Mouse (Mus musculus) CD4-positive helper T cell, adult 2 months (primary cell): ENCODE measurements around the gene Spred1.
A peak's percentile ranks its signal among the peaks of the same experiment; 100 is the strongest.
"Not testable (repeated sequence)": the region's sequence is repeated elsewhere in the genome, so short reads cannot be mapped to it uniquely, and the experiment has no call there.

ENCODE experiments used
- DNase-seq: peaks from one replicate; pipeline ENCODE4 v3.0.0-alpha.2; 2012; ENCODE audit warnings: low read depth, missing footprints, low spot score

Gene Spred1

DNA sequence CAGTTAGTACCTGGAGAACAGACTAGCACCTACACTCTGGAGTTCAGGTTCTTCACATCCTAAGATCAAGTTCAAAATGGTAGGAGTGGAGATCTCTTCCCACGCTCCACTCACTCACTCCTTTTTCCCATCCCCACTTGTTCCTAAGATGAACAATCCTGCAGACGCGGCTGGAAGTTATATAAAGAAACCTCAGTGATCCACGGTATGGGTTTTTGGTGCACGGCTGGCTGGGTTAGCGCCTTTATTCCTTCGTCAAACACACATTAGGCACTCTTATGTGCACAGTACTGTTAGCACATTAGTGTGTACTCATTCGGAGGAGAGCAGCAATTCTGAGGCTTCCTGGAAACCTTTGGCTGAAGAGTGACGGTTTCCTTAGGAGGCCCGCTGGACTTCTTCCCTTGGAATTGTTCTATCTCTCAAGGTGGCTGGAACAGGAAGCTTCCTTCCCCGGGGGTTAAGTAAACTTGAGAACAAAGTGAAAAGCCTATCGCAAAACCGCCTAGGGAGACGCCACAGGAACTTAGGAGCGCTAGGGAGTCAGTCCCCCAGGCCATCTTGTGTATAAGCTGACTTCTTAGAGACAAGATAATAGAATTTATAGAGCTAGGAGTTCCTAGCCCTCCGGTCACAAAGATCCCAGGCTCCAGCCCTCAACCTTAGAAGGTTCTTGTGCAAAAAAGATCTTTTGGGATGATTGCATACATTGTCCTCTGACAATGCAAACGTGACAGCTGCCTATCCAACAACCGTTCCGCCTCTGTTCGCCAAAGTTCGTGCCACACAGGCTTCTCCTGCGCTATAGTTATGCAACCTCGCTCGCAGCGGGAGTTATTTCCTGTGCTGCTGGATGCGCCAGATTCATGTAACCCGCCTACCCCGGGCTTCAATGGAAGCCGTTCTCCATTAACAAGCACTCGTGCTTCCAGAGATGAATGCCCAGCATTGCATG, 1.6 kb upstream of the Spred1 start:
- no peak for DNase-seq

DNA sequence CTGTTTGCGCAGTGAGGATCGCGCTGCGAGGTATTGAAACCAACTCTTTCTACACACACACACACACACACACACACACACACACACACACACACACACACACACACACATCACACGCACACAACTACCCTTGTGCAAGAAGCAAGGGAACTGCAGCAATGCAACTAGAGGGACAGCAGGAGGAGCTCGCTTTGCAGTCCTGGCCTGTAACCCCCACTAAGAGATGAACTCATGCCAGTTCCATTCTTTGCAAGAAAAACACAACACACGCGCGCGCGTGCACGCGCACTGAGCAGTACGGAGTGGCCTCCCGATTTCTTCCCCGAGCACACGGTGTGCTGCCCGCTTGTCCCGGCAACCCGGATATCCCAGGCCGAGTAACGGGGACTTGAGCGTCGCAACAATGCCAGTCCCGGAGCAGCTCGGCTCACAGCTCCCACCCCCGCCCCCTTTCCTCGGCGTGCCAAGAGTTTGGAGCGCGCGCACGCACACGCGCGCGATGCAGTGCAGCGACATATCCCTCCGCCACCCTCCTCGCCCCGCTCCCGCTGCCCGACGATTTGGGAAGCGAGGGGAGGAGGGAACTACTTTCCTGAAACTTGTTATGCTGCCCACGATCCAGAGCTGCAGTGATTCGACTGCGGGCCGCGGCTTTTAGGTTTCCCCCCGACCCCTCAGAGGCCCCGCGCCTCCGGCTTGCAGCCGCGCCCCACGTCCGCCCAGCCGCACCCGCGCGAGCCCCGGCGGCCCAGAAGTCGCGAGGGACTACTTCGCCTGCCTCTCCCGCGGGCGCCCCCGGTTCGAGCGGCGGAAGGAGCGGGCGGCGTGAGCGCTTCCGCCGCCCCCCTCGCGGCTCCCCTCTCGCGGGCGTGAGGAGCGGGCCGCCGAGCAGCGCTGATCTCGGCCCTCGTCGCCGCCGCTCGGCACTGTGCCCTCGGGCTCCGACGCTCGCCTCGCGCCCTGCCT, 645 bp upstream of the Spred1 start:
- peak; percentile 94 for DNase-seq

DNA sequence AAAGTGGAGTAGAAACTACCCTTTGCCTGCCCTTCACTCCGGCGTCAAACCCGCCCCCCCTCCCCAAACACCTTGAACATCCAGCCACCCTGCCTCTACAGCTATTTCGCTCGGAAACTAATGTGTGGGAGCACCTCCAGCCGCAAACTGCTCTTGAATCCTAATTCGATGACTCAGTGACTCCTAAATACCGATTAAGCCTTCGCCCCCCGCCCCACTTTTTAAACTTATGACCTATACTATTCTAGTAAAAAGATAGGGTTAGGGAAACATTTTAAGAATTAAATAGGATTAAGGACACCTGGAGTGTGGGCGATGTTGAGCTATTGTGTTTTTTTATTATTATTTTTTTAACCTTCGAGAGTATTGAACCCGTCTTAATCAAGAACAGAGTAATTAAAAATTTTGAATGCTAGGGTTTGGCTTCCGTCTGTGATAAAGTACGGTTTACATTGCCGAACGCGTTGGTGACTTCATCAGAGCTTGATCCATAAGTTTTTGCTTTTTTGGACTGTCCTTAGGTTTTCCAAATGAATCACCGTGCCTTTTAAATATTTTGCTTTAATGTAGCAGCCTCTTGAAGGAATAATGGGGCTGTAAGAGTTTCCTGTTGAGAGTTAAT, 921 bp downstream of the Spred1 start:
- no peak for DNase-seq

DNA sequence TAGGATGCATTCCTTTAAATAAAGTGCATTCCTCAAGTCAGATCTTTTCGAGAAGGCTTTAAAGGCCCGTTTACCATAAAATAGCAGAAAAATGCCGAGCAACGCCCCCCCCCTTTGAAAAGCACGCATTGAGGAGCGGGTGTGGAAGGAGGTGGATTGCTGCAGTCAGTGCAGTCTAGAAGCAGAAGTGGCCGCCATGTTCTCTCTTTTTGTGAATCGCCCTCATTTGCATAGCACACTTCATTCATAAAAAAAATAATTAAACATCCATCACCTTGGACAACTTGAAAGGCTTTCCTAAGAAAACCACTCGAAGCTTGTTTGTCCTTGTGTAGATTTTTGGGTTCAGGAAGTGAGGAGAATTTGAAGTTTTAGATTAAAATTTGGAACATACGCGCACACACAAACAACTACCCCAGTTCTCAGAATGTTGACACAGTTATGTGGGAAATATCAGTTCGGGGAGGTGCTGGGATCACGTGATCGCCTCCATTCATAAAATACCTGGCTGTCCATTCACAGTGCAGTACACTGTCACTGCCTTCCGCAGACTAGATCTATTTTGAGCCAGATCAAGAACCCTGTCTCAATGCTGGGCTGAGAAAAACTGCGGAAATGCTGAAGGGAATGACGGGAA, 1.6 kb downstream of the Spred1 start:
- peak; percentile 78 for DNase-seq

DNA sequence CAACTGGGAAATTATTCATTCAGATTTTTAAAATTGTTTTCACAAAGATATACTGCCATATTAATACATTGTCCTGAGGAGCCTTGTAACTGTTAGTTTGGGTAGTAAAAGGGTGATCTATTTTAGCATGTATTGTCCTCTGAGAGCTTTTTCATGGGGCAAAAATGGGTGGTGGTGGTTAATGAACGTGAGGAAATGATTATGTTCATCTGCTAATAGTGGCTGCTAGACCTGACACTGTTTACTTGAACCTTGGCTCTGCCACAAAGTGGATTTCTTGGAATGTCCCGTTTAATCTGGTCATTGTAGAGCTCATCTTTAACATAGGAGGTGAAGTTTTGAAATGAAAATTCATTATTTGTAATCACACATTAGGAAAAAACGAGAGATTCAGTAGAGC, 2.5 kb downstream of the Spred1 start:
- DNase-seq: no peak

DNA sequence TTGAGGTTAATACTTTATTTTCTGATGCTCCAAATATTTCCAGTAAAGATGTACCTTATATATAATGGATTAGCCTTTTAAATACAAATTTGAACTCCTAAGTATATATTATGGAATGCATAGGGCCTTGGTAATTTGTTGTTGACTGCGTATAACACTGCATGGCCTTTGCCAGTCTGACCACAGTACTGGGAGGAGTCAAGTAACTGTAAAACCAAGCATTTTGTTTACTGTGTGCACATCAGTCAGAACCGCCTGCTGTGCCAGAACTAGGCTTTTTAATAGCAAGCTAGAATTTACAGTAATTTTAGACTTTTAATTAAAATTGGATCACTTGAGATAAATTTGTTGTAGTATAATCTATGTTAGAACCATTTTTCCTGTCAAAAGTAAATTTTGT, 3.7 kb downstream of the Spred1 start:
- no peak for DNase-seq

DNA sequence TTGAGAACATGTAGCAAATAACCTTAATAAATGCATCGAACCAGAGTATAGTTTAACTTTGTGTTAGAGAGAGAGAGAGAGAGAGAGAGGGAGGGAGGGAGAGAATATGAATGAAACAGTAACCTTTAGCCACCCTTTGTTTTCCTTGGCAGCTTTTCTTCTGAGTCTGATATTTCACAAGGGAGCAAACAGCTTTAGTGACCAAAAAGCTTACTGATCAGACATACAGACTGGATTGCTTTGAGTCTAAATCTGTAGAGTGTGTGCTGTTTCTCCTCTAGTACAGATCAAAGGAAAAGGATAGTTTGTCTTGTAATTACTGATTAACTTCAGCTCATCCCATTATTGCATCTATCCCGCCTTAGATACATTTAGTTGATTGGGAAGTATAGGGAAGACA, 8.0 kb downstream of the Spred1 start:
- no peak for DNase-seq

DNA sequence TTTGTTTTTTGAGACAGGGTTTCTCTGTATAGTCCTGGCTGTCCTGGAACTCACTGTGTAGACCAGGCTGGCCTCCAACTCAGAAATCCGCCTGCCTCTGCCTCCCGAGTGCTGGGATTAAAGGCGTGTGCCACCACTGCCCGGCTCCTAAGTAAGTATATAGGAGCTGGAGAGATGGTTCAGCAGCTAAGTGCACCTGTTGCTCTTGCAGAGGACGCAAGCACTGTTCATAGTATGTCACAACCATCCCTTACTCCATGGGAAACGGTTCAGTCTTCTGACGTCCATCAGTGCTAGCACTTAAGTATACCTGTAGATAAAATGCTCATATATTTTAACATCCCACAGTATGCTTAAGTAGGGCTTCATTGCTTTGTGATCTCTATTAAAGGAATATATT, 9.9 kb downstream of the Spred1 start:
- not testable (repeated sequence) for DNase-seq

DNA sequence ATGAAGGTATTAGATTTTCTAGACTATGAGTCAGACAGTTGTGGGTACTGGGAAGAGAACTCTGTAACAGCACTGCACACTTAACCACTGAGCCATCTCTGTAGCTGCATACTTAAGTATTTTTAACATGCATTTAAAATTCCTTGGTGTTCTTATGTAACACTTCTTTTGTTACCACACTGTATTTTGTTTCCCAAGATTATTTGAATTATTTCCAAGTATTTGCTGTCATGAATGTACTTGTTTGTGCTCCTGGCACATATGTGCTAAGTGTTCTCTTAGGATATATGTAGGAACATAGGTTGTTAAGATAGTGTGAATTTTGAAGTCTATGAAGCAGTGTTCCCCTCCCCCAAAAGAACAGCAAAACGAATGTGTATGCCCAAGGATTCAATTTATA, 10.7 kb downstream of the Spred1 start:
- no peak for DNase-seq

DNA sequence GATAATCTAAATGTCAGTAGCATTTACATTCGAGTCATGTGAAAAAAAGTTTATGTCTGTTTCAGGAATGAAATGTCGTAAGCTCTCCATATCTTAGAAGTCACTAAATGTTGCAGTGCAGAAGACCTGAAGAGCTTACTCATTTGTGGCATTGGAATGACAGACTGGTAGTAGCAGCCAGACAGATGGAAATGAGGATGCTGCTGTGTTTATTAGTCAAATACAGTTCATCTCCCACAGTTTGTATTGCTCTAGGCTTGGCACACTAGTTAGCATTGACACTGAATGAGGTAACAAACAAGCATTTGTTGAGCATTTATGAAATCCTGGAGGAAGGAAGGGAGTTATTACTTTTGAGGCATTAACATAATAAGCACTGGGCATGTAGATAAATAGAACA, 12.4 kb downstream of the Spred1 start:
- no peak for DNase-seq

DNA sequence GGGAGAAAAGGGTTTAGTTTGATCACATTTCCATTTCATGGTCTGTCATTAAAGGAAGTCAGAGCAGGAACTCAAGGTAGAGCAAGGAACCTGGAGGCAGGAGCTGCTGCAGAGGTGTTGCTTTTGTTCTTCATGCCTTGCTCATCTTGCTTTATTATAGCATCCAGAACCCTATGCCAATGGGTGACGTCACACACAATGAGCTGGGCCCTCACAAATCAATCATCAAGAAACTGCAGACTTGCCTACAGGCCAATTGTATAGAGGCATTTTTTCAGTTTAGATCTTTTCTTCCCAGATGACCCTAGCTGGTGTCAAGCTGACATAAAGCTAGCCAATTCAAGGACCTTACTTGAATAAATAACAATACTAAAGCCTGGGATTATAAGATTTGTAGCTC, 16.6 kb downstream of the Spred1 start:
- DNase-seq: no peak

DNA sequence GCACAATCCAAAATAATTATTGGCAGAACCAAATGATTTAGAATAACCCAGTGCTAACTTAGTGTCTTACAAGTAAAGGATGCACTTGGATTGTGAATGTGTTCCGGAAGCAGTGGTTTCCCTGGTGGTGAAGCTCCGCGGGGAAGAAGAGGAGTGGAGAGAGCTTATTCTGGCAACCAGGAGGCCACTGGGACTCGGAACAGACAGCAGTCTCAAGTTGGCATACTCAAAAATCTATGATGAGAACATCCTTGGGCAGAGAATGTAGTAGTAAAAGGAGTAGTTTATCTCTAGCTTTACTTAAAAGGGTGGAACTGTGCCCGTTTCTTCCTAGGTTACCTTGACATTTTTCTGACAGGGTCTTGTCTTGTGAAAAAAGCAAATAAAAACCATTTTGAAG, 17.8 kb downstream of the Spred1 start:
- no peak for DNase-seq

DNA sequence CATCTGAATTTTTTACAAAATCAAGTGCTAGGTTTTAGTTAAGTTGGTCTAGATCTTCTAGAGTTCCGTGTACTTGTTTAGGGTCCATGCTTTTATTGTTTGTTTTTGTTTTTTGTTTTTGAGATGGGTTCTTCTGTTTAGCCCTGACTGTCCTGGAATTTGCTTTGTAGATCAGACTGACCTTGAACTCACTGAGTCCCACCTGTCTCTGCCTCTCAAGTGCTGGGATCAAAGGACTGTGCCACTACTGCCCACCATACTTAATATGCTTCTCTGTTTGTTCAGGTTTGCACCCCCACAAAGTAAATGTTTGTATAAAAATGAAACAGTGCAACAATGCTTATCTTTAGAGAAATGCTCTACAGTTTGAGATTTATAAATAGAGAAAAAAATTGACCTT, 18.8 kb downstream of the Spred1 start:
- no peak for DNase-seq

DNA sequence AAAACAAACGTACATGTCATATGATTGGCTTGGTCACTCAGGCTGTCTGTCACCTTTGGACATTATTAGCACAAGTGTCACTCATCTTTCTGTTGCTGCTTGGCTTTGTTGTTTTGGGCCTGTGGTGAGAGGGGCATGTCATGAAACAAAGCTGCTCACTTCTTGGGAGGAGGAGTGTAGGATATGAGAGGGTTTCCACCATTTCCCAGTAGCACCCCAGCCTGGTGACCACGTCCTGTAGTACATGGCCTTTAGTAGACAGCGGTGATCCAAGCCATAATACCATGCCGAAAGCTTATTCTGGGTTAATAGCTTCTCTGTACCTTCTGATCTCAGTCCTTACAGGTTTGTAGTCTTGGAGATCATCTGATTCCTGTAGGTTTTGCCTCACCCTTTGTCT, 21.9 kb downstream of the Spred1 start:
- no peak for DNase-seq

DNA sequence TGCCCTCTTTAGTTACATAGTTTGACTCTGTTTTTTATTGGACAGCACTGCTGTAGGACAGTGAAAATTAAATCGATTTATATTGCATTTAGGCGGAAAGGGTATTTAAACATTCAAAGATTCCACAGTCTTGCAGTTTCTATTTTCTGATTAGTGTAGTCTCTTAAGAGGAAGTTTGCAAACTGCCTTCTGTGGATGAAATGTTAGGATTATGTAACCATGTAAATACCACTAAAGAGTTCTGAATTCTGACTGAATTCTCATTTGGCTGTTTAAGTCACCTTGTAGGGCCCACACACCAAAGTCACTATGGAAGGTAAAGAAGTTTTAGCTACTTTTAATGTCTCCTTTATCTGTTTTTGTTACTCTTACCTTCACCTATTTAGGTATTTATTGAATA, 24.9 kb downstream of the Spred1 start:
- DNase-seq: no peak

DNA sequence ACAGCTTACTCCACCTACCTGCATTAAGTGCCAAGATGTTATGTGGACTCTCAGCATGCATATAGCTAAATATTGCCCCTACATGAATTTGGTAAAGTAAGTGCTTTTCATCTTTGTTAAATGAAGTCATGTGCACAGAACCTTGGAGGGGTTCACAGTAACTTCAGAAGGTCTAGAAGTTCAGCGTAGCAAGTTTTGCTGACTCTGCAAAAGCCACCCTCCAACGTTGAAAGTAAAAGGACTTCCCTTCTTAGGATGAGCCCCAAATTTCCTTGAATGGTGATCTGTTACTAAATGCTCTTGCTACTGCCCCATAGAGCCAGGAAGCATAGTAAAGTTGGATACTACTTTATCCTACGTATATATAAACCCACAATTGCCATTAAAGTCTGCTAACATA, 25.4 kb downstream of the Spred1 start:
- no peak for DNase-seq

DNA sequence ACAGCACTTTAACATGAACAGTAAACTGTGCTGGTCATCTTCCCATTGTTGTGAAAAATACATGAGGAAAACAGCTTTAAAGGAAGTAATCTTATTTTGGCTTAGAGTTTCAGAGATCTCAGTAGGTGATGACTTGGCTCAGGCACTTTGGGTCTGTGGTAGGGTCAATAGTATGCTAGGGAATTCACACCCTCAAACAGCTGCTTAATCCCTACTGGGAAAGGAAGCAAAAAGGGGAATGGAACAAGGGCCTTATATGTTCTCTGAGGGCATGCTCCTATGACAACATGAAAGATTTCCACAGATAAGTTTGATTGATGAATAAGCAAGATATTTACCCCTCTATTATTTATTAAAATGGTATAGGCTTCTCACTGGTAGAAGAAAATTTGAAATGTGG, 31.0 kb downstream of the Spred1 start:
- no peak for DNase-seq

DNA sequence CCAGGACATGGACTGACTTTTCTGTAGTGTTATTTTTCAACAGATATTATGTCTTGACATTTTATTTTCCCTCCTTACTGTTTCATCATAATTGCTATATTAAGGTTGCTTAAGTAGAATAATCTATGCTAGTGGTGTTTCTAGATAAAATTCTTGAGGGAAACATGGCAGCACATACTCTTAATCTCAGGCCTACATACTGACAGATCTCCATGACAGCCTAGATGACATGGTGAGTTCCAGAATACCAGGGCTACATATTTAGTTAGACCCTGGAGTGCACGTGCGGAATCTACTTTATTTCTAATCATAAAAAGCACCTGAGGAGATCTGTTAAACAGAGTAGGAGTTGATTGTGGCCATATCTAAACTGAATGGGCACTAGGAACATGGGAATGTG, 47.2 kb downstream of the Spred1 start:
- no peak for DNase-seq

DNA sequence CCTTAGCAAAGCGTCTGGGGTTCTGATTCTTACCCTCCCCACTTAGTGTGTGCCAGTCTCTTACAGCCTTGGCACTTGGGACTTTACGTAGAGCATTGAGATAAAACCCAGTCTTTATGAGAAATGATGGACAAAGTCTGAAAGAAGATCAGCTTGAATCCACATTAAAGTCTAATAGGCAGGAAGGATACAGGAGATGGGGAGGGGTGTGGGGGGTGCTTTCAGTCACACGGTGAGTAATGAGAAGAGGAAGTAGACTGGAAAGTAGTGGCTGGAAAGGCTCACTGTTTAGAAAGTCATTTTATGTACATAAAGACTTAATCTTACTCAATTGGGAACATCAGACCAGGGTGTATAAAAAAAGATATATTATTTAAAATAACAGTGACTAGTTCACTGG, 47.9 kb downstream of the Spred1 start:
- DNase-seq: no peak

DNA sequence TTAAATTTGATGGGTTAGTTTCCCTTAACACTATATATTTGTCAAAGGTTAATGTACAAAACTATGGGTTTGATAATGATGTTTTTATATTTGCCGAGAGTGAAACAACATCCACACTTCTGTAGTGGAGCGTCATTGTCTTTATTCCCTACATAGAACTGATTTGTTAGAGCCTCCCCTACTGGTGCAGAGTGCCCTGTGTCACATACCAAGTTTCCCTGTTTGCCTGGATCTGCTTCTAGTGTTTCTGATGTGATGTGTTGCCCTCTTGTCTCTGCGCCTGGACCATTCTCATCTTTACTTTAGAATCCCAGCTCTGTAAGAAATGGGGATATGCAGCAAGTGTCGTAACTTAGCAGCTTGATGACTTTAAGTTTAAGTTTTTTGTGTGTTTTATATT, 51.8 kb downstream of the Spred1 start:
- DNase-seq: no peak

DNA sequence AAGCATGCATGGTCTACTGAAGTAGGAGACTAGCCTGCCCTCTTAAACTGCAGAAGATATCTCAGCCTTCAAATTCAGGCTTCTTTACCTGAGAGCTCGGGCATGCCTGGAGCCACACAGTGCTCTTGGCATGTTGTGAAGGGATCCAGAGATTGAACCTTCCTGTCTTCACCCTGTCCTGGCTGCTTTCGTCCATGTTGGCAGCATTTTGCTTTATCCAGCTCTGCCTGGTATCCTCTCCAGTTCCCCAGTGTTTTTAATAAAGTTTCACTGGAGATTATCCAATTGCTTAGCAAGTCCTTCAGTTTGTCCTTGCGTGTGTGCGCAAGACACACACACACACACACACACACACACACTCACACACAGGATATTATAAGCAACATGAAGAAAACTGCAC, 54.9 kb downstream of the Spred1 start:
- no peak for DNase-seq

DNA sequence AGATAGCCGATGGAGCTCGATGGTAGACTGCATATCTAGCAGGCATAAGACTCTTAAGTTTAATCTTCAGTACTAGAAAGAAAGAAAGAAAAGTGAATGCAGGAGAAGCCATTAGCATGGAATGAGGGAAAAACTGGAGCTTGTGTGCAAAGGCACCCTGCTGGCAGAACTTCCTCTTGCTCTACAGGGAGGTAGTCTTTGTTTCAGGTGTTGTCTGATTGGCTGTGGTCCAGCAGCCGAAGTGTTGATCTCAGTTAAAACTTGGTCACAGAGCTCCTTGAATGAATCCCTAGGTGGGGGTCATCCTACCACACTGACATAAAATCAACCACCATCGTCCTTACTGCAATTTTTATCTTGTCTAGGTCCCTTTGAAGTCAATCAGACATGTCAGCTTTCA, 55.8 kb downstream of the Spred1 start:
- DNase-seq: no peak
